Mouse (Mus musculus) thymus, adult 2 months (tissue): ENCODE measurements at regions not wholly inside any gene's neighbourhood (a gene's known extent, or its start where the extent isn't known, plus 50 kb on each side); places are given as distances from the start of the nearest gene placed in this dataset.

Experiments
- CTCF ChIP-seq: fragments of 200-500 bp; IDR thresholded peaks from 2 replicates; pipeline ENCODE4 v1.5.1; 2012; ENCODE audit warnings: mild to moderate bottlenecking, control low read depth, low read length, moderate library complexity, borderline replicate concordance; ENCODE audit not compliant: control insufficient read depth, poor library complexity, insufficient read depth; ENCODE audit errors: extremely low read depth
- POLR2A ChIP-seq: fragments of 200-500 bp; IDR thresholded peaks from 2 replicates; pipeline ENCODE4 v1.6.1; 2012; ENCODE audit warnings: mild to moderate bottlenecking, low read length, control low read depth, moderate library complexity; ENCODE audit not compliant: control insufficient read depth, poor library complexity, insufficient read depth; ENCODE audit errors: extremely low read depth

DNA sequence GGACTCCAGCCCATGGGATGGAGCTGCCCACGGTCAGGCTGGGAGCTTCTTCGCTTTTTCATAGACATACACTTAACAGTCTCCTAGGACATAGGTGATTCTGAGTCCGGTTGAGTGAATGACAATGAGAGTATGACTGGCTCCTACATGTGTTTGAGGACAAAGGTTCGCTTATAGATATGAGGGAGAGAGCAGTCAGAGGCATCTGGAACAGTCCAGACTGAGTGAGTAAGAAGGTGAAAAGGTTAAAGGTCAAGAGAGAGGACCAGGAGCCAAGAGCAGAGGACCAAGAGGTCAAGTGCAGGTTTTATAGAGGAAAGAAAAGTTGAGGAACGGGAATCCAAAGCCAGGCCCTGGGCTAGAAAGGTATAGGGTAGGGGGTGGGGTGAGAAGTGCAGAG lies 68.7 kb upstream of the Tbl1xr1 start:
- TF ChIP-seq CTCF (no peak), POLR2A (no peak)
